Mouse (Mus musculus) liver, embryonic 15.5 days (tissue): ENCODE data around the gene Uvrag. TPM values are rescaled to one million over a fixed set of nuclear protein-coding genes. Genes with fewer than 3 reads are reported as not detected.

Source experiments
- ATAC-seq: fragments of 200-750 bp; cut with Nextera tagmentation; 2 replicates; pipeline ENCODE4 v1.8.0; 2017; ENCODE audit warnings: moderate number of reproducible peaks, mild to moderate bottlenecking, moderate library complexity; ENCODE audit not compliant: insufficient read depth
- H3K27ac ChIP-seq: fragments of 300-500 bp; sonication (generic); replicated peaks from 2 replicates; pipeline ENCODE4 v1.5.1; 2015; ENCODE audit warnings: mild to moderate bottlenecking, inconsistent platforms
- H3K27me3 ChIP-seq: fragments of 300-500 bp; sonication (generic); 2 replicates; pipeline ENCODE4 v1.6.1; 2015; ENCODE audit warnings: mild to moderate bottlenecking, inconsistent platforms
- H3K36me3 ChIP-seq: fragments of 300-500 bp; sonication (generic); replicated peaks from 2 replicates; pipeline ENCODE4 v1.6.1; 2015; ENCODE audit warnings: moderate library complexity, mild to moderate bottlenecking, inconsistent platforms
- H3K4me1 ChIP-seq: fragments of 300-500 bp; sonication (generic); replicated peaks from 2 replicates; pipeline ENCODE4 v1.6.1; 2015; ENCODE audit warnings: inconsistent platforms
- H3K4me2 ChIP-seq: fragments of 300-500 bp; sonication (generic); 2 replicates; pipeline ENCODE4 v1.6.1; 2015; ENCODE audit warnings: moderate library complexity, mild to moderate bottlenecking, inconsistent platforms
- H3K4me3 ChIP-seq: fragments of 300-500 bp; sonication (generic); replicated peaks from 2 replicates; pipeline ENCODE4 v1.5.1; 2015; ENCODE audit warnings: mild to moderate bottlenecking, inconsistent platforms
- H3K9ac ChIP-seq: fragments of 300-500 bp; sonication (generic); 2 replicates; pipeline ENCODE4 v1.6.1; 2015; ENCODE audit warnings: moderate library complexity, mild to moderate bottlenecking, inconsistent platforms
- H3K9me3 ChIP-seq: fragments of 300-500 bp; sonication (generic); replicated peaks from 2 replicates; pipeline ENCODE4 v1.6.1; 2016; ENCODE audit warnings: inconsistent platforms
- WGBS: fragments of 180-500 bp; shearing (Covaris S2); methylation state at CpG from one replicate; pipeline ENCODE4 v1.1.7; 2015; ENCODE audit warnings: mixed read lengths; ENCODE audit not compliant: insufficient replicate concordance; 5-methylcytosine and 5-hydroxymethylcytosine counted together
- polyA plus RNA-seq: library from polyadenylated mRNA; unstranded; fragments of >200 nt; fragmentation: Nextera tagmentation; extraction: Ambion mirVana; gene quantifications from 2 replicates; pipeline ENCODE4 v1.2.1, GENCODE M21; 2015

Gene Uvrag
- polyA plus RNA-seq, 1 experiment from 2014 or later: 8.3 TPM

DNA sequence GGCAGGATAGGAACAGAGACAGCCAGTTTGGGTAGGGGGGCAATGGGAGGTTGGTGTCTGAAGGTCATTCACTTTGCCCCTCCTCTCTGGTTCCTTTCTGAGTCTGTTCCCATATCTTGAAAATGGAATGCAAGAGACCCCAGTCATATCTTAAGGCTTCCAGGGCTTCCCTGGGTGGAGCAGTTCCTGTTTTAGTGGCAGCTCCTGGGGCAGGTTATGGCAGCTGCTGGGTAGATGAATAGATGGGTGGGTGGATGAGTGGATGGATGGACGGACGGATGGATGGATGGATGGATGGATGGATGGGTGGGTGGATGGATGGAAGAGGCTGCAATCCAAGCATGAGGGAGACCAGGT is 273.2 kb downstream of the Uvrag start:
- no peaks in the 10 kb centered on the region for H3K36me3 ChIP-seq
- H3K4me3 ChIP-seq: no peak overlapping the region
- H3K9me3 ChIP-seq: no peaks in the 10 kb centered on the region
- 28% methylated on average over 2 of the region's 2 CpGs for WGBS
- no peak for ATAC-seq
- H3K4me1 ChIP-seq: no peaks in the 10 kb centered on the region
- no peak overlapping the region for H3K9ac ChIP-seq
- H3K27me3 ChIP-seq: peaks cover 4% of the 10 kb centered on the region; the same call in 1 of the 2 replicates
- no peak overlapping the region for H3K27ac ChIP-seq
- no peak overlapping the region for H3K4me2 ChIP-seq

GRCm38 (mm10) chr7:98867053-98867793 is 273.7 kb downstream of the Uvrag start:
- H3K4me1 ChIP-seq: no peaks in the 10 kb centered on the region
- H3K4me3 ChIP-seq: no peak overlapping the region
- H3K4me2 ChIP-seq: no peak overlapping the region
- no peaks in the 10 kb centered on the region for H3K36me3 ChIP-seq
- H3K9ac ChIP-seq: no peak overlapping the region
- no peak overlapping the region for H3K27ac ChIP-seq
- no peaks in the 10 kb centered on the region for H3K9me3 ChIP-seq
- 35% methylated on average over 12 of the region's 12 CpGs for WGBS
- no peak for ATAC-seq
- H3K27me3 ChIP-seq: peaks cover 4% of the 10 kb centered on the region; the same call in 1 of the 2 replicates

DNA sequence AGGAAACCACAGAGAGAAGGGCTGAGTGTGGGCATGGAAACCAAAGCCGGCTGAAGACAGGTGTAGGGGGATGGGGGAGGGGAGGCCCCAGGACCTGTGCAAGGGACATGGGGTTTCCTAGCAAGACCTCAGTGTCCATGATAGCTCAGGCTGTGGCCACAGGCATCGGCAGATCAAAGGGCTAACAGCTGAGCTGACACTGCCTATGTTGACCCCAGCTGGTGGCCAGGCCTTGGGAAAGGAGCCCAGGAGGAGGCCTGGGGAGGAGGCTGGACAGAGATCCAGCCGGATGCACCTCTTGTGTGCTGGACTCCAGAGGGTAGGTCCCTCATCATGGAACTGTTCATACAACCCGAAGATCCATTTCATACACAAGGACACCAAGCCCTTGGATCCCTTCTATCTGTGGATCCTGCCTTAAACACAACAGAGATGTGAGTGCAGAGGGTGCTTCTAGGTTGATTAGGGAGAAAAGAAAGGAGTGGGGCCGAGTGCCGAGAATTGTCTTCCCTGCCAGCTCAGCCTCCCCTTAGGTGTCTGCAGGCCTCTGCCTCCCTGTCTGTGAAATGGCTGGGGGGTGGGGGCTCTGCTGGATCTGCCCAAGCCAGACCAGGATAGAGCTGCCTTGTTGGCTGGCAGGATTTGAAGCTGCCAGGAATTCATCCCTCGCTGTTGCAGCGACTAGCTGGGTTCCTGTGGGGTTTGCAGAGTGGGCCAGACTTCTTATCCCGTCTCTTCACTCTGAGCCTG is 276.8 kb downstream of the Uvrag start:
- Histone ChIP-seq H3K27ac (no peak overlapping the region), H3K36me3 (no peaks in the 10 kb centered on the region), H3K27me3 (peaks cover 4% of the 10 kb centered on the region; the same call in 1 of the 2 replicates), H3K4me2 (no peak overlapping the region), H3K4me1 (no peaks in the 10 kb centered on the region), H3K9me3 (no peaks in the 10 kb centered on the region), H3K9ac (no peak overlapping the region), H3K4me3 (no peak overlapping the region)
- no peak for ATAC-seq
- 47% methylated on average over 9 of the region's 9 CpGs for WGBS

GRCm38 (mm10) chr7:98862994-98863393 is 277.9 kb downstream of the Uvrag start:
- no peak overlapping the region for H3K4me3 ChIP-seq
- ATAC-seq: no peak
- no peaks in the 10 kb centered on the region for H3K36me3 ChIP-seq
- H3K4me2 ChIP-seq: no peak overlapping the region
- H3K4me1 ChIP-seq: no peaks in the 10 kb centered on the region
- no peak overlapping the region for H3K27ac ChIP-seq
- 50% methylated on average over 5 of the region's 5 CpGs for WGBS
- H3K9me3 ChIP-seq: no peaks in the 10 kb centered on the region
- H3K9ac ChIP-seq: no peak overlapping the region
- H3K27me3 ChIP-seq: peaks cover 4% of the 10 kb centered on the region; the same call in 1 of the 2 replicates

DNA sequence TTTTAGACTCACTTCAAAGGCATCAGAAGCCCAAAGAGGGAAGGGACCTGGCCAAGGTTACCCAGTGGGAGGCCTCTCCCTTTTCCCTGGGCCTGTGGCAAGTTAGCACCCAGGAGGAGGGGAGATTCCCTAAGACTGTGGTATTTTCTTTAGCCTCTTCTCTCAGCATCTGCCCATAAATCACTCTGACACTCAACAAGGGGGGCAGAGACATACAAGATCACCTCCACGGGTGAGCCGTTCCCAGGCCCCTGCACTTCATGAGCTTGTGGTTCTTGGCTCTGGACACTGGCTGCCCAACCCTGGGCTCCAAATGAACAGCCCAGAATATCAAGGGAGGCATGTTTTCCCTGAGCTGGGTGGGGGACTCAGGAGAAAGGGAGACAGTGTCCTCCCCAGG is 279.9 kb downstream of the Uvrag start:
- Histone ChIP-seq H3K4me3 (no peak overlapping the region), H3K4me2 (no peak overlapping the region), H3K27ac (no peak overlapping the region), H3K27me3 (no peaks in the 10 kb centered on the region), H3K9ac (no peak overlapping the region), H3K36me3 (no peaks in the 10 kb centered on the region), H3K9me3 (no peaks in the 10 kb centered on the region), H3K4me1 (no peaks in the 10 kb centered on the region)
- 42% methylated on average over 2 of the region's 2 CpGs for WGBS
- ATAC-seq: no peak

DNA sequence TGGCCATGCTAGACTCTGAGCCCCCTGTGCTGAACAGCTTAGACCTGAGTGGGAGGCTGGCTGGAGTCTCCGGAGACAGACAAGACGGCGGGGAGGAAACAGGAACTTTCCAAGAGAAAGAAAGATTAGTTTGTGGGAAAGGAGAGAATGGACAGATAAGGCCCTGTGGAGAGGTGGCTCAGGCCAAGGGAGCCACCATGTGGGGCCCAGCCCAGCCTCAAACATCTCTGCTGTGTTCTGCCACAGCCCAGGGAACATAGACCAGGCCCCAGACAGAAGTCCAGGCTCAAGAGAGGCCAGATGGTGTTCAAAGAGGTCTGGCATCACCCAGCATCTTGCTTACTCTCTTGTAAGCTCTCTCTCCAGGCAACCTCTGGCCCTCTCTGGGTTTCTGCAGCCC is 283.8 kb downstream of the Uvrag start:
- Histone ChIP-seq H3K4me3 (no peak overlapping the region), H3K4me1 (no peaks in the 10 kb centered on the region), H3K9me3 (no peaks in the 10 kb centered on the region), H3K27me3 (no peaks in the 10 kb centered on the region), H3K9ac (no peak overlapping the region), H3K4me2 (no peak overlapping the region), H3K36me3 (no peaks in the 10 kb centered on the region), H3K27ac (no peak overlapping the region)
- 3% methylated on average over 3 of the region's 3 CpGs for WGBS
- ATAC-seq: no peak

- Histone ChIP-seq H3K27me3 (no peaks in the 10 kb centered on the region), H3K9me3 (no peaks in the 10 kb centered on the region), H3K4me1 (no peaks in the 10 kb centered on the region), H3K36me3 (no peaks in the 10 kb centered on the region), H3K4me2 (no peak overlapping the region), H3K9ac (no peak overlapping the region), H3K27ac (no peak overlapping the region), H3K4me3 (no peak overlapping the region)
- 49% methylated on average over 3 of the region's 3 CpGs for WGBS
- no peak for ATAC-seq
Observed at GRCm38 (mm10) chr7:98856128-98856527, 284.8 kb downstream of the Uvrag start.

GRCm38 (mm10) chr7:98855388-98855787 is 285.6 kb downstream of the Uvrag start:
- WGBS: 18% methylated on average over 2 of the region's 2 CpGs
- H3K9me3 ChIP-seq: no peaks in the 10 kb centered on the region
- no peak for ATAC-seq
- no peak overlapping the region for H3K4me3 ChIP-seq
- H3K9ac ChIP-seq: no peak overlapping the region
- H3K4me2 ChIP-seq: no peak overlapping the region
- no peaks in the 10 kb centered on the region for H3K27me3 ChIP-seq
- H3K4me1 ChIP-seq: no peaks in the 10 kb centered on the region
- no peaks in the 10 kb centered on the region for H3K36me3 ChIP-seq
- no peak overlapping the region for H3K27ac ChIP-seq

DNA sequence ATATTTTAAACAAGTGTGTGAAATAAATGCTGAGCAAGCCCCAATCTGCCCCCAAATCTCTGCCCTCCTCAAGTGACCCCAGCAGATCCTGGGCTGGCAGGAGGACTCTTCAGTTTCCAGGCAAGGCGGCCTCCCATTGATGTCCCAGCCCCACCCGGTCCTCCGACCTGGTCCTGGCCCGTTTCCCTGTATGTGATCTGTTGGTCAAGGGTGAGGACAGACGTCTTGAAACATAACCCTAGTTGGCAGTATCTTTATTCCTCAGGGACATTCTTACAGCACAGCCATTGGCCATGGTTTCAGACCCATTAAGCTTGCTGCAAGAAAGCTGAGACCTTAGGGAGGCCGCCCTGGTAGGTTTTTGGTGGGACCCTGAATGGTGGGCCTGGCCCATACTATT is 287.1 kb downstream of the Uvrag start:
- 67% methylated on average over 6 of the region's 6 CpGs for WGBS
- no peak for ATAC-seq
- peaks cover 4% of the 10 kb centered on the region; the same call in 1 of the 2 replicates for H3K4me1 ChIP-seq
- no peaks in the 10 kb centered on the region for H3K27me3 ChIP-seq
- H3K9me3 ChIP-seq: no peaks in the 10 kb centered on the region
- no peaks in the 10 kb centered on the region for H3K36me3 ChIP-seq
- no peak overlapping the region for H3K4me2 ChIP-seq
- no peak overlapping the region for H3K9ac ChIP-seq
- H3K27ac ChIP-seq: no peak overlapping the region
- H3K4me3 ChIP-seq: no peak overlapping the region

- H3K4me1 ChIP-seq: peaks cover 9% of the 10 kb centered on the region; the same call in 1 of the 2 replicates
- no peaks in the 10 kb centered on the region for H3K9me3 ChIP-seq
- H3K27ac ChIP-seq: no peak overlapping the region
- H3K27me3 ChIP-seq: no peaks in the 10 kb centered on the region
- H3K4me2 ChIP-seq: no peak overlapping the region
- ATAC-seq: no peak
- H3K4me3 ChIP-seq: no peak overlapping the region
- WGBS: 74% methylated on average over 18 of the region's 18 CpGs
- H3K9ac ChIP-seq: no peak overlapping the region
- no peaks in the 10 kb centered on the region for H3K36me3 ChIP-seq
Observed at GRCm38 (mm10) chr7:98852950-98853650, 287.8 kb downstream of the Uvrag start.

GRCm38 (mm10) chr7:98851220-98851619 is 289.7 kb downstream of the Uvrag start:
- Histone ChIP-seq H3K4me3 (no peak overlapping the region), H3K9ac (no peak overlapping the region), H3K4me2 (no peak overlapping the region), H3K36me3 (no peaks in the 10 kb centered on the region), H3K4me1 (peaks cover 9% of the 10 kb centered on the region; the same call in 1 of the 2 replicates), H3K9me3 (no peaks in the 10 kb centered on the region), H3K27ac (no peak overlapping the region), H3K27me3 (no peaks in the 10 kb centered on the region)
- ATAC-seq: no peak
- WGBS: 58% methylated on average over 9 of the region's 9 CpGs
